1 mouse cellular context compared by ENCODE assay signal in the genomic region with DNA sequence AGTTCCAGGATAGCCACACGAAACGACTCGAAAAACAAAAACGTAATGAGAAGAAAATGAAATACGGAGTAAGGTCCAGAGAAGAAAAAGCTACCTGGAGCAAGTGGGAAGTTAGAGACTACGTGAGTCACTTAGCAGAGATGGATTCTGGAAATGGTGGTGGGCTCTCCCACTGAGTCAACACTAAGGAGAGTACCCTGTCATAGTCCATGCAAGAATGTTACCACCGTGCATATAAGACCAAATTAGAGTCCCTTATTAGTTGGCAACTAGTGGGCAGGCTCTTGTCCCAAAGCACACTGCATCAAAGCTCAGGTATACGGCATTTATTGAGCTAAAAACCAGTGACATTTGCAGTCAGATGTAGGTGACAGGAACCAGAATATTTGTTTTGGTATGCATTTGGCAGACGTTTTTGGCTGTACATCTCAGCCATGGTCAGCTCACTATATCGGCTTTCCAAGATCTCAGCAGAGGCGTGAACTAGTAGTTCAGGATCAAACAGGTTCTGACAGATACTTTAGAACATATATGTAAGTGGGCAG.
TF ChIP-seq lines count a peak whose summit lies in the region.

No protein-coding gene starts in this region.

TF ChIP-seq in MEL, 35 proteins besides CTCF, POLR2A, EP300 and RAD21:
- TF ChIP-seq ZMIZ1 (IDR thresholded peaks at IDR 0.05; ENCODE audit: low read depth, low read length) = peak; percentile 41; the same call in 1 of the 2 replicates
- TF ChIP-seq RCOR1 (IDR thresholded peaks at IDR 0.05; ENCODE audit: low read depth, low read length) = no peak
- TF ChIP-seq POLR2AphosphoS5 (IDR thresholded peaks at IDR 0.05; ENCODE audit: borderline replicate concordance, low read depth, low read length) = 0 out of 2 replicates have a peak, but pooled peaks have one; percentile 55
- 0 out of 2 replicates have a peak, but pooled peaks have one; percentile 10 for TF ChIP-seq POLR2AphosphoS2 (IDR thresholded peaks at IDR 0.05; ENCODE audit: low read length)
TF ChIP-seq in MEL: peak in this region for 3.
